Mouse (Mus musculus) lung, postnatal 4 days (tissue): Measurements from ENCODE around the gene Tnfrsf21.

Experiments
- DNase-seq, 2 experiments: peaks; one replicate each; pipeline ENCODE4 v3.0.0; 2021

Tnfrsf21 gene

GRCm38 (mm10) chr17:43081225-43081624 lies 64.9 kb downstream of the Tnfrsf21 start:
- DNase-seq = no peak

DNA sequence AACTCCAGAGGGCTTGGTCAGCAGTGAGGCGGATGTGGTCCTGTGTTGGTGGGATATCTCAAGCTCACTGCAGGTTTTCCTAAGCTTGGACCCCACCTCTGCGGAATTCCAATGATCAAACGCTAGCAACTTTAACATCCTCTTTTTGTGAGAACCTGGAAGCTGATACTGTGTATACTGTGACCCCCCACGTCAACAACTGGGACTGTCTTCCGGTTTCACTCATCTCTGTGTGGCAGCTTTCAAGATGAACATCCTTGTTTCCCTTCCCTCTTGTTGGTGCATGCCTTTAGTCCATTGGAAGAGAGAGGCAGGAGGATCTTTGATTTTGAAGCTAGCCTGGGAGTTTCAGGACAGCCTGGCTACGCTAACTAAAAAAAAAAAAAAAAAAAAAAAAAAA lies 73.1 kb downstream of the Tnfrsf21 start:
- no peak for DNase-seq

DNA sequence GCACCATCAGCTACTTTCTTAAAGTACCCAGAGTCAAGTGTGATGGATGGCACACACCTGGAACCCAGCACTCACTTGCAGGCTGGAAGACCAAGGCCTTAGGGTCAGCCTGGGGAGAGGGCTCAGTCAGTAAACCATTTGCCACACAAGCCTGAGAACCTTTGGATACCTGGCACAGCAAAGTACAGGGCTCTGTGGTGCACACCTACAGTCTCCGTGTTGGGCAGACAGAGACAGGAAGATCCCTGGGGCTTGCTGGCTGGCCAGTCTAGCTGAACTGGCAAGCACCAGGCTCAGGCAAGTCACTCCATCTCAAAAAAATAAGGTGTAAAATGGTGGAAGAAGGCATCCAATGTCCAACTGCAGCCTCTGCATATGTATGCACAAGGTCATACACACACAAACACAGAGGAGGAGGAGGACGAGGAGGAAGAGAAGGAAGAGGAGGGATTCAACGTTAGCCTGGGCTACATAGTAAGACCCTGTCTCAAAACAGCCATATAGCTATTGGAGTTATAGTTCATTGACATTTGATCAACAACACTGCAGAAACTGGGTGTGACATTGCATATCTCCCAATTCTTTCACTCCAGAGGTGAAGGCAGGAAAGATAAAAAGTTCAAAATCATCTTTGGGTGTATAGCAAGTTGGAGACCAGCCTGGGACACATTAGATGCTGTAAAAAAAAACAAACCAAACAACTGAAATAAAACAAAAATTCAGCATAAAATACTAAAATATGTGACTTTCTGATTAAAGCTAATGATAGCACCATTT lies 74.8 kb downstream of the Tnfrsf21 start:
- DNase-seq = no peak

GRCm38 (mm10) chr17:43092280-43092995 lies 76.1 kb downstream of the Tnfrsf21 start:
- DNase-seq = no peak

- DNase-seq = no peak
Measured at GRCm38 (mm10) chr17:43094285-43094684, 77.9 kb downstream of the Tnfrsf21 start.

DNA sequence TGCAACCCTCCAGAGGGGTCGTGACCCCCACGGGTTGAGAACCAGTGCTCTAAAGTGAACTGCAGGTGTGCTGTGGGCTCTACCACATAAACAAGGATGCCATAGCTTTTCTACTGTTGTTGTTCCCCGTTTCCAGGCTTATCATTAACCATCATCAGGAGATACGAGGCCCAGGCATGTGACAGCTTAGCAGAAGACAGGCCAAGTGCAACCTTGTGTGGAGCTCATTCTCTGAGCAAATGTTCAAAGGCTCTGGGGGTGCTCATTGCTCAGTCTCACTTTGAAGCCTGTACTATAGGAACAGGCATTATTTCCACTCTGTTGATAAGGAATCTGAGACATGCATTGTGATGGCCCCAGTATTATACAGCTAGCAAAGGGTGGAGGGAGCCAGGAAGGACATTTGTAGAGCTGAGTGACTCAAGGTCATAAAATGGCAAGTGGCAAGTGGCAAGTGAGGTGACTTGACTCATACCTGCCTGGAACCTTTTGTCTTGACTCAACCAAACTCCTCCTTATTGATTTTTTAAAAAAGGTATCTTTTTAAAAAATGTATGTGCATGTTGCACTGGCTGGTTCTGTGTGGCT lies 80.8 kb downstream of the Tnfrsf21 start:
- no peak for DNase-seq

DNA sequence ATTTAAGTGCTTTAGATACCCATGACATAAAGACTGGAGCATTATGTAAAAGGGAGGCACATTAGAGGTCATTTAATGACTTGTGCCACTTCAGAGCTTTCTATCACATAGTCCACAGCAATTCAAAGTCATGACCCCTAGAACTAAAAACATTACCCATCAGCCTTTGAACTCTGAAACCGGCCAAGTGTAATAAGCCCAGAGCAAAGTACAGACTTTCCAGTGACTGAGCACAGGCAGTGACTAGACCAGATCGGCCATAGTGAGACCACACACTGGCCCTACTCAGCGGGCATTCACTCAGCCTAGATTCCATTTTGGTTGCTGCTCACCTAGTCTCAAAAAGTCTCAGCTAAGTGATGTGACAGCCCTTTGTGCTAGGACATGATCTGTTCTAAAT lies 89.8 kb downstream of the Tnfrsf21 start:
- DNase-seq = no peak

DNA sequence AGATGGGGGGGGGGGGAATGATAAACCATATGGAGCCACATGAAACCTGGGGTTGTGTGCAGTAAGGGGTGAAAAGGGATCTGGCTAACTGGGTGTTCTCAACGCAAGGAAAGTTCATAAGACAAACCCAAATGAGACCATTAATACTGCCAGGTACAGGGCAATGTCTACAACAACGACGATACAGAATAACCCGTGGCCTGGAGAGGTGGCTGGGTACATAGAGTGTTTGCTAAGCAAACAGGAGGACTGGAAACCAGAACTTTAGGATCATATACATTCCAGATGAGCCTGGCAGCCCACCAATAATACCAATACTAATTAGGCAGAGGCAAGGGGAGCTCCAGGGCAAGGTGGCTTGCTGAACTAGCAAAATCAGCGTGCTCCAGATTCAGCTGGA lies 91.0 kb downstream of the Tnfrsf21 start:
- DNase-seq = no peak

GRCm38 (mm10) chr17:43109501-43109900 lies 93.1 kb downstream of the Tnfrsf21 start:
- DNase-seq = no peak

DNA sequence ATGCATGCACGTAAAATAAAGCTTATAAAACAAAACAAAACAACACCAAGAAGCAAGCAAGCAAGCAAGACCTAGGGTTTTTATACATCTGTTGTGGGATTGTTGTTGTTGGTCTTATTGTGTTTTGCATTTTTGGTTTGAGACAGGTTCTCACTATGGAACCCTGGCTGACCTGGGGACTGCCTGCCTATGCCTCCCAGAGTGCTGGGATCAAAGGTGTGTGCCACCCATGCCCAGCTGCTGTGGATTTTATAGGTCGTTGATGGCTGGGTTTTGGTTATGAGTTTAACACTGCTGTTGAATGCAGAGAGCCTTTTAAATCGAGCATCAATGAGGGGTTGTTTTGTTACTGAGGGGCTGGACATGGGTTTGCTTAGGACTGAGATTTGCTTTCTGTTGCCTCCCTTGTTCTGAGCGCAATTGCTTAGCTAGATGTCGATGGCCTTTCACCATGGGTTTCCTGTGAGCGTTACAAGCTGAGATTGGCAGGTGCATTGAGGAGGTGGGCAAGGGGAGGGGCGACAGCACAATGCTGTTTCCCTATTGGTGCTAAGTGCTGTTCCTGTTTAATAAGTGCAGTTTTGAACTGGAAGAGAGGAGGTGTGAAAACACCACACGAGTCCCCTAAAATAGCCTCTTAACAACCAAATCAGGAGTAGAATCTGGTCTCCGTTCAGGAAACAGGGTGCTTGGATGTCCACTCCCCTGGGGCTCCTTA lies 94.0 kb downstream of the Tnfrsf21 start:
- no peak for DNase-seq

GRCm38 (mm10) chr17:43113391-43113984 lies 97.1 kb downstream of the Tnfrsf21 start:
- no peak for DNase-seq

GRCm38 (mm10) chr17:43114086-43114581 lies 97.8 kb downstream of the Tnfrsf21 start:
- DNase-seq = no peak

DNA sequence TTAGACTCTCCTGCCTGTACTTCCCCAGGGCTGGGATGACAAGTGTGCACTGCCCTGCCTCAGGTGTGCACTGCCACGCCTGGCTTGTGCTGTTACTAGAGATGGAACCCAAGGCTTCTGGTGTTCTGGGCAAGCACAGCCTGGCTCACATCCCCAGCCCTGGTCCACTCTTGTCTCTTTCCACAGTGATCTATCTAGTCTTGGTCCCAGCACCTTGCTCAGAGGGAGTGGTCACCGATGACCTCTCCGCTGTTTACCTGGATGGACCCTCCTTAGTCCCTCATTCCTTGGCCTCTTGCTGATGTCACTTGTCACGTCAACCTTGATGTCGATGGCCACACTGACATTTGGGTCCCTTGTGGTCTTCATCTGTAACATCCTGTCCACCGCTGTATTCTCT lies 98.6 kb downstream of the Tnfrsf21 start:
- no peak for DNase-seq

- DNase-seq = no peak
Measured at GRCm38 (mm10) chr17:43116748-43117147, 100.4 kb downstream of the Tnfrsf21 start.

DNA sequence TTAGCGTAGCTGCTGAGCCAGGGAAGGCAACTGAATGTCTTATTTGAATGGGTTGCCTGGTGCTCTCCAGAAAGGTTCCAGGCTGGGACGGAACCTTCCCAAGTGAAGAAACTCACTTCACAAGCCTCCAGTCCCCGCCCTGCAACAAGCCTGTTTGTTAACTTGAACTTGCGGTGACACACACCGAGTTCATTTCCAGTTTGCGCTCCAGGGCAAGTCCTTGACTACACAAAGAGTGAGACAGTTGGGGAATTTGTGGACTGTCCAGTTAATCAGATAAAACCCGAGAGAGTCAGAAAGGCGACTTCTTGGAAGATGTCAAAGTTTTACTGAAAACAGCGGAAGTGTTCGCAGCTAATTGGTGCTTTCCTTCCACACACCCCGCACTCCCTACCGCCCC lies 103.1 kb downstream of the Tnfrsf21 start:
- no peak for DNase-seq

- DNase-seq = no peak
Measured at GRCm38 (mm10) chr17:43121096-43121495, 104.7 kb downstream of the Tnfrsf21 start.

- no peak for DNase-seq
Measured at GRCm38 (mm10) chr17:43128305-43128704, 112.0 kb downstream of the Tnfrsf21 start.

- DNase-seq = no peak
Measured at GRCm38 (mm10) chr17:43128908-43129533, 112.7 kb downstream of the Tnfrsf21 start.

GRCm38 (mm10) chr17:43130115-43130869 lies 113.9 kb downstream of the Tnfrsf21 start:
- no peak for DNase-seq

GRCm38 (mm10) chr17:43130870-43131264 lies 114.5 kb downstream of the Tnfrsf21 start:
- DNase-seq = no peak

- DNase-seq = no peak
Measured at GRCm38 (mm10) chr17:43132477-43132876, 116.1 kb downstream of the Tnfrsf21 start.
